Comparison of ENCODE assay signal across 8 mouse cellular contexts in the genomic region with DNA sequence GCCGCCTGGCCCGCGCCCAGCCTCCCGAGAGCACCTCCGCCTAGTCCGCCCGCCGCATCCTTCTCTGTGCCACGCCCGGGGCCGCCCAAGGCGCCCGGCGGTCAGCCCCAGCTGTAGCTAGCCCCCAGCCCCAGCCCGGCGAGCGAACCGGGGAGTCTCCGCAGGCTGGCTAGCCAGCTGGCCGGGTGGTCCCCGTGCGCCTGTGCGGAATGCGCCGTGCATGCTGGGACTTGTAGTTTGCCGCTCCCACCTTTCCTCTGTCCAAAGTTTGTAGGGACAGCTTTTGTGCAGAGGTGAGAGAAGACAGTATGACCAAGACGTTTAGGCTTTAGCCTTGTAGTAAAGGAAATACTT. TPM values are rescaled to one million over a fixed set of nuclear protein-coding genes. Genes with fewer than 3 reads are reported as not detected.
DNase-seq lines count a peak whose midpoint lies in the region; ATAC-seq lines count a peak whose summit lies in the region.

TSS of gene Arhgap44 (minus strand) at position 195 of the 354 bp plus-strand sequence.

- peaks cover 12% of the 10 kb centered on the region for H3K4me1 ChIP-seq in hindbrain, embryonic 14.5 days (replicated peaks; ENCODE audit: control insufficient read depth, insufficient read depth, low read length)

- H3K4me2 ChIP-seq in hindbrain, embryonic 14.5 days (replicated peaks), result peak within 1 kb of the TSS; percentile 62

- H3K27me3 ChIP-seq in hindbrain, embryonic 14.5 days (ENCODE audit: control insufficient read depth, insufficient read depth, low read length), result no peaks in the 10 kb centered on the region

- under 1% methylated on average over 26 of the region's 27 CpGs for WGBS in hindbrain, embryonic 14.5 days

- H3K4me3 ChIP-seq in hindbrain, embryonic 14.5 days (replicated peaks; ENCODE audit: low read length), result peak within 1 kb of the TSS; percentile 85

- no peaks in the 10 kb centered on the region for H3K36me3 ChIP-seq in hindbrain, embryonic 14.5 days (replicated peaks; ENCODE audit: control insufficient read depth, insufficient read depth)

- no peaks in the 10 kb centered on the region for H3K9me3 ChIP-seq in hindbrain, embryonic 14.5 days (ENCODE audit: control insufficient read depth, low read length)

- H3K9ac ChIP-seq in hindbrain, embryonic 14.5 days, result peak within 1 kb of the TSS; percentile 87

- peak; percentile 93 for ATAC-seq in hindbrain, embryonic 14.5 days (ENCODE audit: low FRiP score)

- peak within 1 kb of the TSS; percentile 81 for H3K27ac ChIP-seq in hindbrain, embryonic 14.5 days

- peak; percentile 74 to 87 for DNase-seq in adrenal gland, adult (ENCODE audit: inconsistent age in 2 of 2, low spot score in 1 of 2)
- DNase-seq in cerebellum, postnatal 10 days, result peak; percentile 86 to 90
- DNase-seq in frontal cortex, postnatal 36 days (ENCODE audit: low spot score in 2 of 2), result peak; percentile 81 to 83
- peak; percentile 70 for DNase-seq in hindbrain, embryonic 14.5 days (ENCODE audit: low spot score)
- DNase-seq in left cerebral cortex, adult 11 months (ENCODE audit: low spot score), result peak; percentile 53
- DNase-seq in lung, postnatal 14 days, result peak; percentile 77
- DNase-seq in right cerebral cortex, postnatal 25 days, result peak; percentile 81
- DNase-seq in B cell, adult 2 months, result no peak

RNA-seq across cellular contexts. Expression of gene Arhgap44, which starts in this region (rescaled TPM):
- polyA plus RNA-seq in hindbrain, embryonic 14.5 days (2014; fragmentation: Nextera tagmentation; extraction: Ambion mirVana), result 17.7 and 20.7 TPM in 2 replicates

Comparison
In these comparisons a context has a peak if more than half of its experiments do, and no peak if none do; other contexts are left out.
1. DNase-seq: peak in adrenal gland, adult (2 of 2), cerebellum, postnatal 10 days (2 of 2), frontal cortex, postnatal 36 days (2 of 2), hindbrain, embryonic 14.5 days (single experiment), left cerebral cortex, adult 11 months (single experiment), lung, postnatal 14 days (single experiment) and right cerebral cortex, postnatal 25 days (single experiment); none in B cell, adult 2 months (0 of 2).